Mouse (Mus musculus): Measurements from ENCODE around the gene Gm14226. TPM values are rescaled to one million over a fixed set of nuclear protein-coding genes. Genes with fewer than 3 reads are reported as not detected.
"Not testable (repeated sequence)": the region's sequence is repeated elsewhere in the genome, so short reads cannot be mapped to it uniquely, and the experiment has no call there.

The Gm14226 gene
- under 1 TPM; 0.26 TPM for total RNA-seq (2021)
- long read RNA-seq, experiment 1, result 0 reads
- long read RNA-seq, experiment 2, result 0 reads

GRCm38 (mm10) chr2:155018251-155018755 lies at the start of gene Gm14226:
Gene Gm14226 (plus strand): TSS chr2:155018266.
- not testable (repeated sequence) for DNase-seq (ENCODE audit: low spot score in 2 of 2)

- not testable (repeated sequence) for DNase-seq (ENCODE audit: low spot score in 2 of 2)
These were observed 48.2 kb upstream of the Gm14226 start for GRCm38 (mm10) chr2:154969740-154970397.

- peak in 1 of 2 experiments; percentile 11 for DNase-seq (ENCODE audit: low spot score in 2 of 2)
These were observed 46.0 kb upstream of the Gm14226 start for GRCm38 (mm10) chr2:154971919-154972692.

GRCm38 (mm10) chr2:154972981-154973380 lies 45.1 kb upstream of the Gm14226 start:
- DNase-seq (ENCODE audit: low spot score in 2 of 2), result no peak

GRCm38 (mm10) chr2:154986609-154987008 lies 31.5 kb upstream of the Gm14226 start:
- no peak for DNase-seq (ENCODE audit: low spot score in 2 of 2)

GRCm38 (mm10) chr2:154991411-154991810 lies 26.7 kb upstream of the Gm14226 start:
- no peak for DNase-seq (ENCODE audit: low spot score in 2 of 2)

- DNase-seq (ENCODE audit: low spot score in 2 of 2), result no peak
These were observed 26.0 kb upstream of the Gm14226 start for GRCm38 (mm10) chr2:154992083-154992482.

- DNase-seq (ENCODE audit: low spot score in 2 of 2), result no peak
These were observed 12.6 kb upstream of the Gm14226 start for GRCm38 (mm10) chr2:155005491-155005890.

- no peak for DNase-seq (ENCODE audit: low spot score in 2 of 2)
These were observed 6.9 kb upstream of the Gm14226 start for GRCm38 (mm10) chr2:155011086-155011656.

- DNase-seq (ENCODE audit: low spot score in 2 of 2), result no peak
These were observed 5.1 kb upstream of the Gm14226 start for GRCm38 (mm10) chr2:155012991-155013390.

GRCm38 (mm10) chr2:155016751-155017150 lies 1.3 kb upstream of the Gm14226 start:
- DNase-seq (ENCODE audit: low spot score in 2 of 2), result not testable (repeated sequence)

- DNase-seq (ENCODE audit: low spot score in 2 of 2), result peak; percentile 53 to 64
These were observed 936 bp downstream of the Gm14226 start for GRCm38 (mm10) chr2:155018762-155019641.

- DNase-seq (ENCODE audit: low spot score in 2 of 2), result peak; percentile 89 to 90
These were observed 1.6 kb downstream of the Gm14226 start for GRCm38 (mm10) chr2:155019673-155020072.

- DNase-seq (ENCODE audit: low spot score in 2 of 2), result peak in 1 of 2 experiments; percentile 1
These were observed 2.3 kb downstream of the Gm14226 start for GRCm38 (mm10) chr2:155020247-155020826.

GRCm38 (mm10) chr2:155030831-155031230 lies 12.8 kb downstream of the Gm14226 start:
- DNase-seq (ENCODE audit: low spot score in 2 of 2), result no peak

GRCm38 (mm10) chr2:155032938-155033710 lies 15.1 kb downstream of the Gm14226 start:
- no peak for DNase-seq (ENCODE audit: low spot score in 2 of 2)

GRCm38 (mm10) chr2:155039956-155040355 lies 21.9 kb downstream of the Gm14226 start:
- DNase-seq (ENCODE audit: low spot score in 2 of 2), result no peak

GRCm38 (mm10) chr2:155044542-155044941 lies 26.5 kb downstream of the Gm14226 start:
- no peak for DNase-seq (ENCODE audit: low spot score in 2 of 2)

GRCm38 (mm10) chr2:155045075-155045474 lies 27.0 kb downstream of the Gm14226 start:
- no peak for DNase-seq (ENCODE audit: low spot score in 2 of 2)

- DNase-seq (ENCODE audit: low spot score in 2 of 2), result no peak
These were observed 28.7 kb downstream of the Gm14226 start for GRCm38 (mm10) chr2:155046803-155047202.
